Mouse (Mus musculus) liver, embryonic 14.5 days (tissue): ENCODE results near the gene Park7.

Experiments
- CTCF ChIP-seq: IDR thresholded peaks from 2 replicates; pipeline ENCODE4 v1.5.1; 2016; ENCODE audit warnings: antibody characterized with exemption, low read depth, control low read depth
- EP300 ChIP-seq: IDR thresholded peaks from 2 replicates; pipeline ENCODE4 v1.6.1; 2016; ENCODE audit warnings: antibody characterized with exemption, low read depth

DNA sequence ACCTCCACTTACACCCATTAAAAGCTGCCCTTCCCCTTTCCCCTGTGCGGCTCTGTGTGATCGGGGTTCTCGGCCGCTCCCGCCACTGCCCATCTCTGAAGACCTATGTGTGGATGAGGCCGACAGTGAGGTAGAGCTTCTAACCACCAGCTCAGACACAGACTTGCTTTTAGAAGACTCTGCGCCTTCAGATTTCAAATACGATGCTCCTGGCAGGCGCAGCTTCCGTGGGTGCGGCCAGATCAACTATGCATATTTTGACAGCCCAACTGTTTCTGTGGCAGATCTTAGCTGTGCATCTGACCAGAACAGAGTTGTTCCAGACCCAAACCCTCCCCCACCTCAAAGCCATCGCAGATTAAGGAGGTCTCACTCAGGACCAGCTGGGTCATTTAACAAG, 47.7 kb downstream of the Park7 start:
- no peak for TF ChIP-seq CTCF
- TF ChIP-seq EP300: no peak
